Mouse (Mus musculus) MEL (cell line): ENCODE data around the gene Chdh. TPM values are rescaled to one million over a fixed set of nuclear protein-coding genes. Genes with fewer than 3 reads are reported as not detected.
A peak's percentile ranks its signal among the peaks of the same experiment; 100 is the strongest.

Source experiments
- DNase-seq: peaks from one replicate; pipeline ENCODE4 v3.0.0; 2011; ENCODE audit warnings: low read depth, low spot score
- H3K27ac ChIP-seq: 2 replicates; pipeline ENCODE4 v1.5.1; 2012; ENCODE audit warnings: low read depth, mild to moderate bottlenecking, control low read depth, low read length, moderate library complexity; ENCODE audit not compliant: control insufficient read depth
- H3K27me3 ChIP-seq, 2 experiments: fragments of 150-350 bp in 1 of 2; sonication (generic) in 1 of 2; 2 replicates each; pipeline ENCODE4 v1.6.1; 2012; ENCODE audit warnings: low read length in 2 of 2, mild to moderate bottlenecking in 2 of 2, improper control_type of control experiment in 1 of 2, moderate library complexity in 1 of 2; ENCODE audit not compliant: insufficient read depth in 2 of 2, control insufficient read depth in 1 of 2
- H3K36me3 ChIP-seq, 2 experiments: 2 replicates each; pipeline ENCODE4 v1.6.1; 2012 to 2014; ENCODE audit warnings: low read length in 2 of 2, improper control_type of control experiment in 1 of 2, inconsistent platforms in 1 of 2, mild to moderate bottlenecking in 1 of 2; ENCODE audit not compliant: insufficient read depth in 2 of 2, control insufficient read depth in 1 of 2
- H3K4me1 ChIP-seq, 2 experiments: fragments of 150-350 bp in 1 of 2; sonication (generic) in 1 of 2; 2 replicates each; pipeline ENCODE4 v1.6.1; 2012; ENCODE audit warnings: low read length in 2 of 2, improper control_type of control experiment in 1 of 2, mild to moderate bottlenecking in 1 of 2; ENCODE audit not compliant: insufficient read depth in 2 of 2, control insufficient read depth in 1 of 2
- H3K4me3 ChIP-seq, 2 experiments: fragments of 150-350 bp in 1 of 2; sonication (generic) in 1 of 2; 2 replicates each; pipeline ENCODE4 v1.5.1; 2012; ENCODE audit warnings: low read depth in 2 of 2, low read length in 2 of 2, mild to moderate bottlenecking in 2 of 2, moderate library complexity in 2 of 2, control low read depth in 1 of 2, improper control_type of control experiment in 1 of 2; ENCODE audit not compliant: control insufficient read depth in 1 of 2, insufficient read depth in 1 of 2
- H3K79me2 ChIP-seq: 2 replicates; pipeline ENCODE4 v1.6.1; 2012; ENCODE audit warnings: mild to moderate bottlenecking, low read length, moderate library complexity; ENCODE audit not compliant: control insufficient read depth, poor library complexity, insufficient read depth
- H3K9ac ChIP-seq: 2 replicates; pipeline ENCODE4 v1.6.1; 2012; ENCODE audit warnings: low read depth, mild to moderate bottlenecking, control low read depth, low read length, moderate library complexity; ENCODE audit not compliant: control insufficient read depth, poor library complexity, severe bottlenecking
- H3K9me3 ChIP-seq: fragments of 150-350 bp; sonication (generic); replicated peaks from 2 replicates; pipeline ENCODE4 v1.6.1; 2012; ENCODE audit warnings: mild to moderate bottlenecking, low read length, improper control_type of control experiment, moderate library complexity; ENCODE audit not compliant: insufficient read depth
- CHD1 ChIP-seq: IDR thresholded peaks from 2 replicates; pipeline ENCODE4 v1.6.1; 2012; ENCODE audit warnings: low read depth, mild to moderate bottlenecking, inconsistent platforms, low read length, improper control_type of control experiment
- CHD2 ChIP-seq: IDR thresholded peaks from 2 replicates; pipeline ENCODE4 v1.6.1; 2011; ENCODE audit warnings: low read length, improper control_type of control experiment
- CTCF ChIP-seq, 3 experiments: IDR thresholded peaks in 2 of 3; conservative IDR thresholded peaks in 1 of 3; 2 replicates each; pipeline ENCODE4 v1.5.1; 2011 to 2012; ENCODE audit warnings: low read length in 3 of 3, low read depth in 2 of 3, mild to moderate bottlenecking in 2 of 3, improper control_type of control experiment in 1 of 3, inconsistent platforms in 1 of 3, mixed read lengths in 1 of 3, moderate library complexity in 1 of 3; ENCODE audit not compliant: control insufficient read depth in 1 of 3, insufficient read depth in 1 of 3, poor library complexity in 1 of 3, severe bottlenecking in 1 of 3
- E2F4 ChIP-seq: IDR thresholded peaks from 2 replicates; pipeline ENCODE4 v1.6.1; 2011; ENCODE audit warnings: low read depth, low read length, improper control_type of control experiment, borderline replicate concordance
- ELF1 ChIP-seq: IDR thresholded peaks from 2 replicates; pipeline ENCODE4 v1.6.1; 2014; ENCODE audit warnings: low read depth, mild to moderate bottlenecking, inconsistent platforms, low read length, improper control_type of control experiment, moderate library complexity
- EP300 ChIP-seq, 2 experiments: IDR thresholded peaks; 2 replicates each; pipeline ENCODE4 v1.6.1; 2011; ENCODE audit warnings: improper control_type of control experiment in 2 of 2, low read length in 2 of 2, low read depth in 1 of 2, mild to moderate bottlenecking in 1 of 2
- ETS1 ChIP-seq: IDR thresholded peaks from 2 replicates; pipeline ENCODE4 v1.6.1; 2012; ENCODE audit warnings: low read depth, mild to moderate bottlenecking, inconsistent platforms, low read length, improper control_type of control experiment, moderate library complexity
- GABPA ChIP-seq: IDR thresholded peaks from 2 replicates; pipeline ENCODE4 v1.6.1; 2012; ENCODE audit warnings: low read depth, mild to moderate bottlenecking, inconsistent platforms, low read length, improper control_type of control experiment, moderate library complexity
- GATA1 ChIP-seq: IDR thresholded peaks from 2 replicates; pipeline ENCODE4 v1.6.1; 2011; ENCODE audit warnings: low read depth, low read length, improper control_type of control experiment
- HCFC1 ChIP-seq: IDR thresholded peaks from 2 replicates; pipeline ENCODE4 v1.6.1; 2012; ENCODE audit warnings: low read depth, mild to moderate bottlenecking, inconsistent platforms, low read length, improper control_type of control experiment, moderate library complexity
- JUND ChIP-seq: IDR thresholded peaks from 2 replicates; pipeline ENCODE4 v1.6.1; 2011; ENCODE audit warnings: low read depth, mild to moderate bottlenecking, improper control_type of control experiment, low read length
- KAT2A ChIP-seq: conservative IDR thresholded peaks from 2 replicates; pipeline ENCODE4 v1.6.1; 2012; ENCODE audit warnings: low read depth, low read length, improper control_type of control experiment, inconsistent platforms
- MAFK ChIP-seq: IDR thresholded peaks from 2 replicates; pipeline ENCODE4 v1.6.1; 2011; ENCODE audit warnings: low read depth, mild to moderate bottlenecking, low read length, improper control_type of control experiment, borderline replicate concordance
- MAX ChIP-seq: IDR thresholded peaks from 2 replicates; pipeline ENCODE4 v1.6.1; 2011; ENCODE audit warnings: low read length, improper control_type of control experiment
- MAZ ChIP-seq: IDR thresholded peaks from 2 replicates; pipeline ENCODE4 v1.6.1; 2012; ENCODE audit warnings: low read depth, mild to moderate bottlenecking, inconsistent platforms, low read length, improper control_type of control experiment
- MEF2A ChIP-seq: IDR thresholded peaks from 2 replicates; pipeline ENCODE4 v1.6.1; 2014; ENCODE audit warnings: low read depth, mild to moderate bottlenecking, inconsistent platforms, low read length, improper control_type of control experiment; ENCODE audit not compliant: poor library complexity, insufficient replicate concordance, severe bottlenecking; ENCODE audit errors: extremely low read depth
- MXI1 ChIP-seq: IDR thresholded peaks from 2 replicates; pipeline ENCODE4 v1.6.1; 2011; ENCODE audit warnings: mild to moderate bottlenecking, low read depth, low read length, improper control_type of control experiment
- MYB ChIP-seq: IDR thresholded peaks from 2 replicates; pipeline ENCODE4 v1.6.1; 2011; ENCODE audit warnings: mild to moderate bottlenecking, low read depth, low read length, improper control_type of control experiment
- MYC ChIP-seq: IDR thresholded peaks from 2 replicates; pipeline ENCODE4 v1.6.1; 2011; ENCODE audit warnings: low read depth, mild to moderate bottlenecking, low read length, improper control_type of control experiment, moderate library complexity
- NELFE ChIP-seq: IDR thresholded peaks from 2 replicates; pipeline ENCODE4 v1.6.1; 2011; ENCODE audit warnings: low read depth, low read length, improper control_type of control experiment
- POLR2A ChIP-seq, 2 experiments: IDR thresholded peaks; 2 replicates each; pipeline ENCODE4 v1.6.1; 2011 to 2012; ENCODE audit warnings: low read length in 2 of 2, mild to moderate bottlenecking in 2 of 2, control low read depth in 1 of 2, improper control_type of control experiment in 1 of 2, low read depth in 1 of 2, moderate library complexity in 1 of 2; ENCODE audit not compliant: control insufficient read depth in 1 of 2, insufficient read depth in 1 of 2, poor library complexity in 1 of 2
- POLR2AphosphoS2 ChIP-seq: IDR thresholded peaks from 2 replicates; pipeline ENCODE4 v1.6.1; 2011; ENCODE audit warnings: low read length, improper control_type of control experiment
- POLR2AphosphoS5 ChIP-seq: IDR thresholded peaks from 2 replicates; pipeline ENCODE4 v1.6.1; 2012; ENCODE audit warnings: low read depth, borderline replicate concordance, mild to moderate bottlenecking, inconsistent platforms, low read length, moderate library complexity, mixed read lengths
- RAD21 ChIP-seq: IDR thresholded peaks from 2 replicates; pipeline ENCODE4 v1.6.1; 2011; ENCODE audit warnings: mild to moderate bottlenecking, low read depth, low read length, improper control_type of control experiment
- RCOR1 ChIP-seq: IDR thresholded peaks from 2 replicates; pipeline ENCODE4 v1.6.1; 2012; ENCODE audit warnings: low read depth, mild to moderate bottlenecking, inconsistent platforms, low read length, improper control_type of control experiment
- TAL1 ChIP-seq: IDR thresholded peaks from 2 replicates; pipeline ENCODE4 v1.6.1; 2012; ENCODE audit warnings: mild to moderate bottlenecking, inconsistent platforms, low read length, moderate library complexity, mixed read lengths
- TBP ChIP-seq: IDR thresholded peaks from 2 replicates; pipeline ENCODE4 v1.8.0; 2011; ENCODE audit warnings: low read depth, low read length, improper control_type of control experiment
- TCF12 ChIP-seq: IDR thresholded peaks from 2 replicates; pipeline ENCODE4 v1.6.1; 2014; ENCODE audit warnings: low read depth, mild to moderate bottlenecking, inconsistent platforms, low read length, improper control_type of control experiment, moderate library complexity
- UBTF ChIP-seq: IDR thresholded peaks from 2 replicates; pipeline ENCODE4 v1.6.1; 2012; ENCODE audit warnings: low read depth, mild to moderate bottlenecking, inconsistent platforms, low read length, improper control_type of control experiment, moderate library complexity, borderline replicate concordance; ENCODE audit not compliant: insufficient read depth
- USF1 ChIP-seq: IDR thresholded peaks from 2 replicates; pipeline ENCODE4 v1.6.1; 2014; ENCODE audit warnings: low read depth, mild to moderate bottlenecking, inconsistent platforms, low read length, improper control_type of control experiment, moderate library complexity
- USF2 ChIP-seq, 2 experiments: IDR thresholded peaks; 2 replicates each; pipeline ENCODE4 v1.6.1; 2011 to 2012; ENCODE audit warnings: improper control_type of control experiment in 2 of 2, low read length in 2 of 2, borderline replicate concordance in 1 of 2, inconsistent platforms in 1 of 2, low read depth in 1 of 2, mild to moderate bottlenecking in 1 of 2; ENCODE audit not compliant: insufficient read depth in 1 of 2
- ZKSCAN1 ChIP-seq: IDR thresholded peaks from 2 replicates; pipeline ENCODE4 v1.6.1; 2012; ENCODE audit warnings: low read depth, mild to moderate bottlenecking, inconsistent platforms, low read length, improper control_type of control experiment, moderate library complexity
- ZMIZ1 ChIP-seq: IDR thresholded peaks from 2 replicates; pipeline ENCODE4 v1.6.1; 2012; ENCODE audit warnings: low read depth, mild to moderate bottlenecking, inconsistent platforms, low read length, improper control_type of control experiment, moderate library complexity
- polyA plus RNA-seq, 2 experiments: library from polyadenylated mRNA; stranded (reverse) in 1 of 2; unstranded in 1 of 2; fragments of >175 nt in 1 of 2; fragments of >200 nt in 1 of 2; gene quantifications; 2 replicates each; pipeline versions ENCODE4 v1.2.1 to v1.2.4; 2012; ENCODE audit warnings: low replicate concordance in 2 of 2, low read depth in 1 of 2; ENCODE audit not compliant: insufficient read length in 2 of 2, insufficient read depth in 1 of 2, missing spikeins in 1 of 2
- total RNA-seq: library from RNA; depleted of rRNA; stranded (reverse); fragments of 300-350 nt; gene quantifications from 2 replicates; pipeline ENCODE4 v1.2.3, GENCODE M21; 2012

The Chdh gene
- total and polyA plus RNA-seq, 3 experiments, result not detected

DNA sequence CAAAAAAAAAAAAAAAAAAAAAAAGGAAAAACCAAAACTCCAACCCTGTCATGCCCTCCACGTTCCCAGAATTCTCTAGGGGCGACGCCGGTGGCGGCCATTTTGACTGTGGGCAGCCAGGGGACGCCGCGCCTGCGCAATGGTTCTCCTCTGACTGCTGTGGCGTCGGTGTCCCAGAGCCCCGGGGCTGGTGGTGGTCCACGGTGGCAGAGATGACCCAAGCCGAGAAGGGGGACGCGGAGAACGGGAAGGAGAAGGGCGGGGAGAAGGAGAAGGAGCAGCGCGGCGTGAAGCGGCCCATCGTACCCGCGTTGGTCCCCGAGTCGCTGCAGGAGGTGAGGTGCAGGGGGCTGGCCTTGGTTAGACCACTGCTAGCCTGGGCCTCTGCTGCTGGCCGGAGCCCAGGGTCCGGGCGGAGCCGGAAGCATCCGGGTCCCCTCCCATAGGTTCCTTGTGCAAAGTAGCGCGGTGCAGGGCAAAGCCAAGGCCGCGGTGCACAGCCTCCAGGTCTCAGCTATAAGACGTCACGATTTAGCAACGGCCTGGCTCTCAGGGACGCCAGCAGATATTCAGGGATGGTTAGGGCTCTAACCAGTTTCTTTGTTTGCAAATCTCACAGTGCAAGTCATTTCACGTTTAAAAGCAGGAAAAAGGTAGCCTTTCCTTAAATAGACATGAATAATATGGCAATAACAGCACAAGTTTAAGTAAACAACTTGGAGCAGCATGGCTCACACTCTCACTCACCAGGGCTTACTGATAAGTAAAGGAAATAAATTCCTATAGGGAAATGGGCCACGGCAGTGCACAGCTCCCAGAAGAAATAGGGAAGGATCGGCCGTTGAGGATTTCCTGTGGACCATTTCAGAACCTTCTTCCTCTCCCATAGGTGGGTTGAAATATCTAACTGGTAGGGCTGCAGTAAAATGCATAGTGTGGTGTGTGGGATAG lies 30.3 kb upstream of the Chdh start, which contains the start of gene Actr8:
Actr8 (plus strand) TSS at position 84 of the 951 bp plus-strand sequence.
- Histone ChIP-seq H3K27ac (peak within 1 kb of the TSS; percentile 96), H3K9me3 (no peaks in the 10 kb centered on the region), H3K79me2 (peaks cover 19% of the 10 kb centered on the region), H3K9ac (peak within 1 kb of the TSS; percentile 100), H3K4me3 (peak within 1 kb of the TSS; percentile 75 to 100), H3K4me1 (peaks cover 0 to 17% of the 10 kb centered on the region in 2 experiments; a peak in 1 of 4 replicates), H3K27me3 (no peaks in the 10 kb centered on the region), H3K36me3 (peaks cover 6 to 8% of the 10 kb centered on the region in 2 experiments)
- peak; percentile 92 for DNase-seq
- TF ChIP-seq CHD2 (no peak), CHD1 (no peak), RCOR1 (peak; percentile 32; the same call in 1 of the 2 replicates), USF2 (IDR thresholded peaks at IDR 0.05; ENCODE audit: borderline replicate concordance in 1 of 2, insufficient read depth in 1 of 2, low read depth in 1 of 2, low read length in 2 of 2) (0 out of 4 replicates have a peak, but pooled peaks of 1 of the 2 experiments have one; percentile 11), GATA1 (0 out of 2 replicates have a peak, but pooled peaks have one; percentile 5), POLR2AphosphoS2 (no peak), E2F4 (0 out of 2 replicates have a peak, but pooled peaks have one; percentile 51), KAT2A (peak; percentile 82), MEF2A (no peak), TBP (peak; percentile 23), MYB (peak; percentile 82), POLR2AphosphoS5 (no peak), JUND (no peak; the same call in 1 of the 2 replicates), HCFC1 (peak; percentile 92), TAL1 (no peak), MAFK (no peak), MAX (peak; percentile 72; the same call in 1 of the 2 replicates), GABPA (0 out of 2 replicates have a peak, but pooled peaks have one; percentile 41), MAZ (no peak; the same call in 1 of the 2 replicates), MXI1 (peak; percentile 61), POLR2A (IDR thresholded peaks at IDR 0.05; ENCODE audit: control insufficient read depth in 1 of 2, insufficient read depth in 1 of 2, low read depth in 1 of 2, low read length in 2 of 2, poor library complexity in 1 of 2) (peak; percentile 78 to 87; a peak in 3 of 4 replicates), NELFE (peak; percentile 63), ETS1 (0 out of 2 replicates have a peak, but pooled peaks have one; percentile 34), CTCF (IDR thresholded peaks at IDR 0.05 in 2 of 3, conservative IDR thresholded peaks at IDR 0.05 in 1 of 3; ENCODE audit: control insufficient read depth in 1 of 3, insufficient read depth in 1 of 3, low read depth in 2 of 3, low read length in 3 of 3, poor library complexity in 1 of 3, severe bottlenecking in 1 of 3) (no peak), TCF12 (no peak), UBTF (no peak), USF1 (0 out of 2 replicates have a peak, but pooled peaks have one; percentile 19), ZKSCAN1 (0 out of 2 replicates have a peak, but pooled peaks have one; percentile 21), RAD21 (no peak), ELF1 (peak; percentile 70), MYC (peak; percentile 75), ZMIZ1 (0 out of 2 replicates have a peak, but pooled peaks have one; percentile 61), EP300 (IDR thresholded peaks at IDR 0.05; ENCODE audit: low read depth in 1 of 2, low read length in 2 of 2) (peak; percentile 40 to 44; a peak in 2 of 4 replicates)
